Mouse (Mus musculus) testis, adult 2 months (tissue): Measurements from ENCODE around the gene Olfr527.

Source experiments
- CTCF ChIP-seq: fragments of 200-500 bp; IDR thresholded peaks from 2 replicates; pipeline ENCODE4 v1.5.1; 2012; ENCODE audit warnings: low read depth, mild to moderate bottlenecking, inconsistent platforms, low read length, moderate library complexity; ENCODE audit not compliant: control insufficient read depth, insufficient read depth, insufficient replicate concordance
- POLR2A ChIP-seq: fragments of 200-500 bp; IDR thresholded peaks from 2 replicates; pipeline ENCODE4 v1.6.1; 2012; ENCODE audit warnings: low read depth, mild to moderate bottlenecking, inconsistent platforms, low read length, moderate library complexity; ENCODE audit not compliant: control insufficient read depth

DNA sequence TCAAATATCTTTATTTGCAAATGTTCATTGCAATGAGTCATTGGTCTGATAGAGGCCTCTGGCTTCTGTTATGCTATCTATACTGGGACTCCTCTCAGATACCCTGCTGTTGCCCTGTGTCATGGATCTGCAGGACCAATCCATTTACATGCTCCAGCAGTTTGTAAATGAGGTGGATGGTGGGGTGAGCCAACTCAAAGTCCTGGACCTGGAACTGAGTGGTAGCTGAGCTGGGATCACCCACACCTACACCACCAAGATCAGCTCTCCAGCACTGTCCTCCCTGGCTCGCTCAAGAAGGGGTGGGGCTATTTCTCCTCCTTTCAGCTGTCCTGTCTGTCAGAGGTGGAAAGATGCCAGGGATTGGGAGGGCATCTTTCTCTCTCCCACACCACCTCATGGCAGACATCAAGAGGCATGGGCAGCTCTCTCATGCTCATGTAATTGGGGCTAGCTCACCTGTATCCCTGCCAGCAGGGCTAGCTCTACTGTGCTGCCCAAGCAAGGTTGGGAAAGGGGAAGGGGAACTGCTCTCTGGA, 4.0 kb upstream of the Olfr527 start:
- TF ChIP-seq CTCF (no peak), POLR2A (no peak)
